In genomic region chr17:26268851-26269250, GRCm38 (mm10) we compare ENCODE assay signal across 13 mouse cellular contexts. TPM values are rescaled to one million over a fixed set of nuclear protein-coding genes. Genes with fewer than 3 reads are reported as not detected.
DNase-seq lines count a peak whose midpoint lies in the region; ATAC-seq and TF ChIP-seq lines count a peak whose summit lies in the region.
"Had no signal": no experiment of that assay in that cellular context is flagged by ENCODE, and none has a peak within 500 bp of the region (broad histone marks: within the 10 kb centered on the region; RNA-seq: fewer than 3 reads in every experiment).

No protein-coding gene starts in this region.

- H3K4me3 ChIP-seq in heart, postnatal 0 days (ENCODE audit: low read depth, low read length): no peak overlapping the region
- no peak overlapping the region for H3K4me3 ChIP-seq in midbrain, embryonic 11.5 days (ENCODE audit: low read depth, low read length)
- no peak overlapping the region for H3K4me3 ChIP-seq in midbrain, embryonic 14.5 days (replicated peaks; ENCODE audit: low read depth, low read length)
- H3K4me3 ChIP-seq: forebrain, embryonic 10.5 days; intestine, embryonic 15.5 days; stomach, embryonic 15.5 days had no signal

- H3K4me1 ChIP-seq in heart, postnatal 0 days (ENCODE audit: control insufficient read depth, insufficient read depth): no peaks in the 10 kb centered on the region
- no peaks in the 10 kb centered on the region for H3K4me1 ChIP-seq in midbrain, embryonic 11.5 days (ENCODE audit: control insufficient read depth, insufficient read depth, low read length)
- no peaks in the 10 kb centered on the region for H3K4me1 ChIP-seq in midbrain, embryonic 14.5 days (ENCODE audit: control insufficient read depth, insufficient read depth, low read length)
- H3K4me1 ChIP-seq: forebrain, embryonic 10.5 days; intestine, embryonic 15.5 days; stomach, embryonic 15.5 days had no signal

- H3K4me2 ChIP-seq in heart, postnatal 0 days (ENCODE audit: low read depth, low read length): no peak overlapping the region
- H3K4me2 ChIP-seq in midbrain, embryonic 11.5 days: no peak overlapping the region
- no peak overlapping the region for H3K4me2 ChIP-seq in midbrain, embryonic 14.5 days (ENCODE audit: low read length)
- H3K4me2 ChIP-seq: intestine, embryonic 15.5 days; stomach, embryonic 15.5 days had no signal

- TF ChIP-seq EP300 in heart, postnatal 0 days (IDR thresholded peaks at IDR 0.05; ENCODE audit: low read depth): no peak

- 21% methylated on average over 1 of the region's 1 CpGs for WGBS in heart, postnatal 0 days
- 80% methylated on average over 1 of the region's 1 CpGs for WGBS in midbrain, embryonic 11.5 days
- WGBS in midbrain, embryonic 14.5 days: 82% methylated on average over 1 of the region's 1 CpGs

- peaks cover 79% of the 10 kb centered on the region for H3K36me3 ChIP-seq in heart, postnatal 0 days (replicated peaks; ENCODE audit: control insufficient read depth, insufficient read depth, low read length)
- H3K36me3 ChIP-seq in midbrain, embryonic 11.5 days (ENCODE audit: control insufficient read depth, insufficient read depth, low read length): peaks cover 16% of the 10 kb centered on the region
- H3K36me3 ChIP-seq in midbrain, embryonic 14.5 days (ENCODE audit: control insufficient read depth, insufficient read depth, low read length): peaks cover 81% of the 10 kb centered on the region

- H3K27ac ChIP-seq in heart, postnatal 0 days (ENCODE audit: low read depth): no peak overlapping the region; the same call in 1 of the 2 replicates
- no peak overlapping the region for H3K27ac ChIP-seq in midbrain, embryonic 11.5 days (ENCODE audit: low read depth, low read length)
- no peak overlapping the region for H3K27ac ChIP-seq in midbrain, embryonic 14.5 days (replicated peaks; ENCODE audit: low read depth, low read length)
- H3K27ac ChIP-seq: forebrain, embryonic 10.5 days; intestine, embryonic 15.5 days; stomach, embryonic 15.5 days had no signal

- H3K9ac ChIP-seq in heart, postnatal 0 days (replicated peaks; ENCODE audit: low read depth, low read length): no peak overlapping the region
- no peak overlapping the region for H3K9ac ChIP-seq in midbrain, embryonic 11.5 days (ENCODE audit: low read length)
- no peak overlapping the region for H3K9ac ChIP-seq in midbrain, embryonic 14.5 days (replicated peaks; ENCODE audit: low read length)
- H3K9ac ChIP-seq: intestine, embryonic 15.5 days; stomach, embryonic 15.5 days had no signal

- DNase-seq in heart, postnatal 0 days (ENCODE audit: low spot score): peak; percentile 32
- no peak for DNase-seq in heart, postnatal 25 days (ENCODE audit: low spot score)
- DNase-seq in midbrain, embryonic 11.5 days (ENCODE audit: low spot score, missing footprints): peak; percentile 70
- no peak for DNase-seq in midbrain, embryonic 14.5 days
- peak; percentile 41 for DNase-seq in MN1 (ENCODE audit: low spot score)
- peak; percentile 32 for DNase-seq in retina, postnatal 1 day
- no peak for DNase-seq in left cerebral cortex, postnatal 36 days (ENCODE audit: low spot score in 2 of 2)
- no peak for DNase-seq in kidney, adult 18-20 months
- DNase-seq: gastrocnemius, postnatal 10 days; right cerebral cortex, postnatal 25 days had no signal

- H3K27me3 ChIP-seq in heart, postnatal 0 days (ENCODE audit: control insufficient read depth, insufficient read depth, low read length): no peaks in the 10 kb centered on the region
- no peaks in the 10 kb centered on the region for H3K27me3 ChIP-seq in midbrain, embryonic 11.5 days (ENCODE audit: control insufficient read depth, insufficient read depth, low read length)
- no peaks in the 10 kb centered on the region for H3K27me3 ChIP-seq in midbrain, embryonic 14.5 days (ENCODE audit: control insufficient read depth, insufficient read depth, low read length)
- H3K27me3 ChIP-seq: intestine, embryonic 15.5 days; stomach, embryonic 15.5 days had no signal

- H3K9me3 ChIP-seq in heart, postnatal 0 days (replicated peaks; ENCODE audit: control insufficient read depth, low read length): no peaks in the 10 kb centered on the region
- H3K9me3 ChIP-seq in midbrain, embryonic 11.5 days (ENCODE audit: control insufficient read depth, low read length): no peaks in the 10 kb centered on the region
- no peaks in the 10 kb centered on the region for H3K9me3 ChIP-seq in midbrain, embryonic 14.5 days (ENCODE audit: control insufficient read depth, low read length)
- H3K9me3 ChIP-seq: forebrain, embryonic 10.5 days; intestine, embryonic 15.5 days; stomach, embryonic 15.5 days had no signal

- peak; percentile 62; the same call in 1 of the 2 replicates for ATAC-seq in heart, postnatal 0 days (ENCODE audit: insufficient read depth, low read depth)
- no peak for ATAC-seq in midbrain, embryonic 11.5 days (ENCODE audit: low FRiP score)
- no peak for ATAC-seq in midbrain, embryonic 14.5 days (ENCODE audit: low FRiP score, low TSS enrichment)
- ATAC-seq: intestine, embryonic 15.5 days had no signal

- intact Hi-C loops in heart, postnatal 25 days (cut with DNase I): no loop called here
- intact Hi-C loops in left cerebral cortex, postnatal 36 days (cut with DNase I): no loop called here

- peak; percentile 50 for TF ChIP-seq CTCF in heart, postnatal 0 days (IDR thresholded peaks at IDR 0.05; ENCODE audit: low read depth)

RNA-seq across cellular contexts. Expression of gene Luc7l, which starts 16.2 kb away (rescaled TPM):
- 36.7 and 41.5 TPM in 2 replicates for total RNA-seq in heart, postnatal 0 days (2014; rRNA removed; ENCODE audit: low replicate concordance)
- 34.4 and 36.1 TPM in 2 replicates for polyA plus RNA-seq in heart, postnatal 0 days (2015; fragmentation: Nextera tagmentation; extraction: Ambion mirVana)
- total RNA-seq in heart, postnatal 25 days (2021): 10 to 100 TPM; 15.3 to 18.2 TPM
- 127 and 137 TPM in 2 replicates for polyA plus RNA-seq in midbrain, embryonic 11.5 days (2014; fragmentation: Nextera tagmentation; extraction: Ambion mirVana)
- polyA plus RNA-seq in midbrain, embryonic 14.5 days (2014; fragmentation: Nextera tagmentation; extraction: Ambion mirVana): 85.7 and 119 TPM in 2 replicates
- 10 to 100 TPM; 64.0 to 86.2 TPM for total RNA-seq in left cerebral cortex, postnatal 36 days (2021)

RNA-seq across cellular contexts. Expression of gene Fam234a, which starts 24.8 kb away (rescaled TPM):
- 53.1 and 55.6 TPM in 2 replicates for total RNA-seq in heart, postnatal 0 days (2014; rRNA removed; ENCODE audit: low replicate concordance)
- polyA plus RNA-seq in heart, postnatal 0 days (2015; fragmentation: Nextera tagmentation; extraction: Ambion mirVana): 50.8 and 55.7 TPM in 2 replicates
- 100 to 1,000 TPM; 113 to 123 TPM for total RNA-seq in heart, postnatal 25 days (2021)
- polyA plus RNA-seq in midbrain, embryonic 11.5 days (2014; fragmentation: Nextera tagmentation; extraction: Ambion mirVana): 16.9 and 19.6 TPM in 2 replicates
- polyA plus RNA-seq in midbrain, embryonic 14.5 days (2014; fragmentation: Nextera tagmentation; extraction: Ambion mirVana): 22.1 and 29.1 TPM in 2 replicates
- 10 to 100 TPM; 17.9 to 18.3 TPM for total RNA-seq in left cerebral cortex, postnatal 36 days (2021)

Comparison
In these comparisons a context has a peak if more than half of its experiments do, and no peak if none do; other contexts are left out.
1. DNase-seq: peak in heart, postnatal 0 days (single experiment), midbrain, embryonic 11.5 days (single experiment), MN1 (single experiment) and retina, postnatal 1 day (single experiment); none in heart, postnatal 25 days (single experiment), midbrain, embryonic 14.5 days (single experiment), left cerebral cortex, postnatal 36 days (0 of 2) and kidney, adult 18-20 months (single experiment).